Mouse (Mus musculus) lung, postnatal 10 days (tissue): Measurements from ENCODE around the gene Adgra1.
A peak's percentile ranks its signal among the peaks of the same experiment; 100 is the strongest.

Experiments
- DNase-seq: peaks from one replicate; pipeline ENCODE4 v3.0.0; 2021

The Adgra1 gene

GRCm38 (mm10) chr7:139910204-139910835 lies 76.3 kb downstream of the Adgra1 start:
- no peak for DNase-seq

- DNase-seq, result peak; percentile 17
Observed at GRCm38 (mm10) chr7:139914141-139915047, 80.4 kb downstream of the Adgra1 start.

DNA sequence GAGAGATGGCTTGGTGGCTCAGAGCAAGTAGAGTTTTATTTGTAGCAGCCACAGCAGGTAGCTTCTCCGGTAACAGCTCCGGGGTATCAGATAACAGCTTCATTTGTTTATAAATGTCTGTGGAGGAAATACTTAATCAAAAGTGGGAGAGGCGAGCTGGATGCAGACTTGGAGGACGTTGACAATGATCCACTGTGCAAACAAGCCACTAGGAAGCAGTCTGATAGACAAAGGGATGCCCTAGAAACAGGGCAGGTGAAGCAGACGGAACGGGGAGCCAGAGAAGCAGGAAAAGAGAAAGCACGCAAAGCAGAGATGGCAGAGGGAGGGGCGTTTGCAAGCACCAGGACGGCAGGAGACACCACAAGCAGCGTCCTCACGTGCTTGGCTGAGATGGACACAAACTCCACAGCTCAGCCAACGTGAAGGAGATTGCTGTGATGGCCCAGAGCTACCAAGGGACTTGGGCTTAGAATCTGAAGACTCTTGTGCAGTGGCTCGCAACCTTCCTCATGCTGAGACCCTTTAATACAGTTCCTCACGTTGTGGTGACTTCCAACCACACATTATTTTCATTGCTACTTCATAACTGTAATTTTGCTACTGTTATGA lies 81.8 kb downstream of the Adgra1 start:
- DNase-seq, result no peak

DNA sequence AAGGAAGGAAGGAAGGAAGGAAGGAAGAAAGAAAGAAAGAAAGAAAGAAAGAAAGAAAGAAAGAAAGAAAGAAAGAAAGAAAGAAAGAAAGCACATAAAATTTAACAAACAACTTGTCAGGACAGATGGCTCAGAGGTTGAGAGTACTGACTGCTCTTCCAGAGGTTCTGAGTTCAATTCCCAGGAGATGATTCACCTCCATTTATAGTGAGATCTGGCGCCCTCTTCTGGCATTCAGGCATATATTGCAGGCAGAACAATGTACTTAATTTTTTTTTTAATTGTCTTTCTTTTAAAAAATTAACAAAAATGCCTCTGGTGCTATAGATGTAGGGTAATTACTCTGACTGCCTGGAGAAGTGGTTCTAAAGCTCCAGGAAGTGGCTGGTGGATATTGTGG lies 82.4 kb downstream of the Adgra1 start:
- no peak for DNase-seq

- no peak for DNase-seq
Observed at GRCm38 (mm10) chr7:139918262-139918661, 84.3 kb downstream of the Adgra1 start.
